Mouse (Mus musculus) G1E (cell line): Measurements from ENCODE around the gene Misp.

Source experiments
- CTCF ChIP-seq: IDR thresholded peaks from 2 replicates; pipeline ENCODE4 v1.5.1; 2012; ENCODE audit warnings: low read depth, low read length, inconsistent platforms, mixed read lengths
- GATA1 ChIP-seq: IDR thresholded peaks from 2 replicates; pipeline ENCODE4 v1.6.1; 2012; ENCODE audit warnings: borderline replicate concordance, low read length, inconsistent platforms, mixed read lengths
- GATA2 ChIP-seq: IDR thresholded peaks from 2 replicates; pipeline ENCODE4 v1.6.1; 2012; ENCODE audit warnings: low read depth, low read length, inconsistent platforms, borderline replicate concordance
- POLR2AphosphoS5 ChIP-seq: IDR thresholded peaks from 2 replicates; pipeline ENCODE4 v1.6.1; 2012; ENCODE audit warnings: low read depth, low read length, inconsistent platforms; ENCODE audit not compliant: insufficient replicate concordance
- TAL1 ChIP-seq: conservative IDR thresholded peaks from 2 replicates; pipeline ENCODE4 v1.6.1; 2012; ENCODE audit warnings: low read depth, low read length, inconsistent platforms, mixed read lengths

- TF ChIP-seq CTCF (no peak), TAL1 (no peak), GATA1 (no peak), GATA2 (no peak), POLR2AphosphoS5 (no peak)
Measured at GRCm38 (mm10) chr10:79781956-79782355, 38.8 kb upstream of the Misp start.
